Mouse (Mus musculus) lung, embryonic 16.5 days (tissue): ENCODE results near the gene Smim6. TPM values are rescaled to one million over a fixed set of nuclear protein-coding genes. Genes with fewer than 3 reads are reported as not detected.

Source experiments
- ATAC-seq: fragments of 200-750 bp; cut with Nextera tagmentation; 2 replicates; pipeline ENCODE4 v1.8.0; 2017; ENCODE audit warnings: low read depth, mild to moderate bottlenecking, moderate library complexity
- H3K27ac ChIP-seq: fragments of 300-500 bp; sonication (generic); 2 replicates; pipeline ENCODE4 v1.5.1; 2014; ENCODE audit warnings: mild to moderate bottlenecking, control low read depth, low read length
- H3K27me3 ChIP-seq: fragments of 300-500 bp; sonication (generic); 2 replicates; pipeline ENCODE4 v1.6.1; 2014; ENCODE audit warnings: low read depth, low read length, mixed read lengths; ENCODE audit not compliant: control insufficient read depth, insufficient read depth
- H3K36me3 ChIP-seq: fragments of 300-500 bp; sonication (generic); 2 replicates; pipeline ENCODE4 v1.6.1; 2014; ENCODE audit warnings: low read length; ENCODE audit not compliant: control insufficient read depth, insufficient read depth
- H3K4me1 ChIP-seq: fragments of 300-500 bp; sonication (generic); replicated peaks from 2 replicates; pipeline ENCODE4 v1.6.1; 2014; ENCODE audit warnings: low read length, mixed read lengths; ENCODE audit not compliant: control insufficient read depth, insufficient read depth
- H3K4me2 ChIP-seq: fragments of 300-500 bp; sonication (generic); 2 replicates; pipeline ENCODE4 v1.6.1; 2014; ENCODE audit warnings: low read depth, low read length, control low read depth
- H3K4me3 ChIP-seq: fragments of 300-500 bp; sonication (generic); 2 replicates; pipeline ENCODE4 v1.5.1; 2014; ENCODE audit warnings: mild to moderate bottlenecking, low read length, control low read depth
- H3K9ac ChIP-seq: fragments of 300-500 bp; sonication (generic); 2 replicates; pipeline ENCODE4 v1.6.1; 2014; ENCODE audit warnings: low read length, control low read depth
- H3K9me3 ChIP-seq: fragments of 300-500 bp; sonication (generic); 2 replicates; pipeline ENCODE4 v1.6.1; 2016; ENCODE audit warnings: low read length; ENCODE audit not compliant: control insufficient read depth
- WGBS: fragments of 180-500 bp; shearing (Covaris S2); extraction: QIAGEN DNeasy Blood & Tissue Kit; methylation state at CpG from one replicate; pipeline ENCODE4 v1.1.7; 2014; 5-methylcytosine and 5-hydroxymethylcytosine counted together
- polyA plus RNA-seq: library from polyadenylated mRNA; unstranded; fragments of >200 nt; fragmentation: Nextera tagmentation; extraction: Ambion mirVana; gene quantifications from 2 replicates; pipeline ENCODE4 v1.2.1, GENCODE M21; 2015

Smim6 gene
- polyA plus RNA-seq: 35.5 and 36.2 TPM in 2 replicates

DNA sequence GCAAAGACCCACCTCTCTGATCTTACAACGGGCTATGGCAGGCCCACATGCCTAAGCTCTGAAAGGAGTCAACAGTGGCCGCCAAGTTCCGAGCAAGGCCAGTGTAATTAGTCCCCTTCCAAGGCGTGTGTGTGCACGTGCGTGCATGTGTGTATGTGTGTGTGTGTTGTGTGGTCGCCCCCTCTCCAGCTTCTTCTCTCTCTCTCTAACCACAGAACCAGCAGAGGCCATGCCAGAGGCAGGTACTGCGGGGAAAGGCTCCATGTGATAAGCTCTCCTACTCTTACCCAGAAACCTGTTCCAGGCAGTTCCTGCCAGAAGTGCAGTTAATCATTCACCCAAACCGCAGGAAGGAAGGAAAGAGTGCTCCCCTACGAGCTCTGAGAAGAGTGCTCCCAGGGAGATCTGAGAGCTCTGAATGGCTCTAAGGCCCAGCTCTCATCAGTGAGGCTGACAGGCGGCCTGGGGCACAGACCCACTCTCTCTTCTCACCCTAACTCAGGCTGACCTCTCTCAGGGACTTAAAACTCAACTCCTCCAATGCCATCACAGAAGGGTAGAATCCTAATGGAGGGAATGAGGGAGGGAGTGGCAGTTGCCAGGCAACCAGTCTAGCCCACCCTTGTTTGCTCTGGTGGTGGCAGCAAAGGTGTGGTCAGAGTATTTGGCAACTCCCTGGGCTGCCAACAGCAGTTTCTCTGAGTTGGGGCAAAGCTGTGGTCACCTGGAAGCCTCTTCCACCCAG, at the start of gene Smim6:
Gene Smim6 (plus strand): TSS at position 386 of the 745 bp plus-strand sequence.
- Histone ChIP-seq H3K4me3 (peak within 1 kb of the TSS; percentile 36), H3K9ac (peak within 1 kb of the TSS; percentile 61), H3K9me3 (no peaks in the 10 kb centered on the region), H3K27ac (peak within 1 kb of the TSS; percentile 97), H3K4me2 (peak within 1 kb of the TSS; percentile 54), H3K4me1 (peaks cover 5% of the 10 kb centered on the region), H3K27me3 (no peaks in the 10 kb centered on the region), H3K36me3 (peaks cover 6% of the 10 kb centered on the region; the same call in 1 of the 2 replicates)
- 51% methylated on average over 11 of the region's 11 CpGs for WGBS
- ATAC-seq: peak; percentile 92

DNA sequence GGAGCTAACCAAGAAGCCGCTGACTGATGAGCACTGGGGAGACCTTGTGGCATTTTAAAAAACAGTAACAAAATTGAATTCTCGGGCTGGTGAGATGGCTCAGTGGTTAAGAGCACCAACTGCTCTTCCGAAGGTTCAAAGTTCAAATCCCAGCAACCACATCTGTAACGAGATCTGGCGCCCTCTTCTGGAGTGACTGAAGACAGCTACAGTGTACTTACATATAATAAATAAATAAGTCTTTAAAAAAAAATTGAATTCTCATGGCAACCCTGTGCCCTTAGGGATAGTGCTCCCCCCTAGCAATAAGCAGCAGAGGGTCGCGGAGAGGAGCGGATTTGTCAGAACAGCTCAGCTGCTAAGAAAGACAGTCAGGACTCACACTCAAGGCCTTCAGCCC, 47.9 kb upstream of the Smim6 start:
- no peak for ATAC-seq
- Histone ChIP-seq H3K27me3 (peaks cover 20% of the 10 kb centered on the region), H3K36me3 (no peaks in the 10 kb centered on the region), H3K4me1 (peaks cover 4% of the 10 kb centered on the region; the same call in 1 of the 2 replicates), H3K4me3 (no peak overlapping the region), H3K27ac (no peak overlapping the region), H3K4me2 (no peak overlapping the region), H3K9ac (no peak overlapping the region), H3K9me3 (no peaks in the 10 kb centered on the region)
- WGBS: 73% methylated on average over 8 of the region's 8 CpGs

DNA sequence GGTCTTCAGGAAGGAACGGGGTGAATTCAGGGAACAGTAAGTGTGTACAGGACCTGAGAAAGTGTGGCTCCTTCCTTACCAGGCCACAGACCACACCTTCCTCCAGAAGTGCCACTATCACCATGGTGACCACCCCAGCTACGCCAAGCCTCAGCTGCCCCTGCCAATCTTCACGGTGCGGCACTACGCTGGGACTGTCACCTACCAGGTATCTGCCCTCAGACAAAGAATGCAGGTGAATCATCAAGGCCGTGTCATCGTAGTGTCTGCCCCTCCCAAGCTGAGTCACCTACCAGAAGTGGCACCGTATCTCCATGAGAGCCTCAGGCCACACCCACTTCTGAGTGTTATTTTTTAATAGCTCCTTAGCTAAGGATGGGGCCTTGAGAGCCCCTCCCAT, 42.4 kb upstream of the Smim6 start:
- Histone ChIP-seq H3K4me2 (no peak overlapping the region), H3K27ac (no peak overlapping the region), H3K9ac (no peak overlapping the region), H3K4me1 (no peaks in the 10 kb centered on the region), H3K27me3 (no peaks in the 10 kb centered on the region), H3K36me3 (no peaks in the 10 kb centered on the region), H3K4me3 (no peak overlapping the region), H3K9me3 (no peaks in the 10 kb centered on the region)
- 50% methylated on average over 8 of the region's 8 CpGs for WGBS
- ATAC-seq: peak; percentile 70

DNA sequence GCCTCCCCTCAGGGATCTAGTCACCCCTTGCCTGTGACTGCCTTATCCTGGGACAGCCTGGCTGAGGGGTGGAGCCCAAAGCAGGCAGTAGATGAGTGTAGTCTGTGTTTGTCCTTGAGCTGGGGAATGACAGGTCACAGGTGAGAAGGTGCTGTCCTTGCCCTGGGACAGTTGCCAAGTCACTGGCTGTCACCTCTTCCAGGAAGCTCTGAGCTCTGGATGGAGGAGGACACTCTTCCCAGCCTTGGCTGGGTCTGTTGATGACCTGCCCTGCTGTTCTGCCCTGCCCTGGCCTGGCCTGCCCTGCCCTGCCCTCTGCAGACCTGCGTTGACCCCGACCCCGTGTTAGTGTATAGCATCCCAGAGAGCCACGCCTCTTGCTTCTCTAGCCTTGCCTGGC, 39.4 kb upstream of the Smim6 start:
- H3K9ac ChIP-seq: no peak overlapping the region
- no peaks in the 10 kb centered on the region for H3K9me3 ChIP-seq
- H3K4me2 ChIP-seq: no peak overlapping the region
- H3K27me3 ChIP-seq: no peaks in the 10 kb centered on the region
- no peaks in the 10 kb centered on the region for H3K36me3 ChIP-seq
- H3K4me3 ChIP-seq: no peak overlapping the region
- no peak overlapping the region for H3K27ac ChIP-seq
- no peak for ATAC-seq
- 50% methylated on average over 4 of the region's 4 CpGs for WGBS
- H3K4me1 ChIP-seq: no peaks in the 10 kb centered on the region

DNA sequence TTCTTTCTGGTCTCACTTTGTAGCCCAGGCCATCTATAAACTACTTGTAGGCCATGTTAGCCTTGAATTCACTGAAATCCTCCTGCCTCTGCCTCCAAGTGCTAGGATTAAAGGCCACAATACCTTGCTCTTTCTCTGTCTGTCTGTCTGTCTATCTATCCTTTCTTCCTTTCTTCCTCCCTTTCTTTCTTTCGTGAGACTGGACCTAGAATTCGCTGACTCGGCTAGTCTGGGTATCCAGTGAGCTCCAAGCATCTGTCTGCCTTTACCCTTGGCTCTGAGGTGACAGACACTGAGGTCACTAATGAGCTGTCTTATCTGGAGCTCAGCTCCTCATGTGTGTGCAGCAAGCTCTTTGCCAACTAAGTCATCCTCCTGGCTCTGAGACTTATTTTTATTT, 35.9 kb upstream of the Smim6 start:
- H3K4me2 ChIP-seq: no peak overlapping the region
- no peaks in the 10 kb centered on the region for H3K36me3 ChIP-seq
- no peaks in the 10 kb centered on the region for H3K4me1 ChIP-seq
- H3K9ac ChIP-seq: no peak overlapping the region
- no peaks in the 10 kb centered on the region for H3K27me3 ChIP-seq
- no peak for ATAC-seq
- H3K27ac ChIP-seq: no peak overlapping the region
- 75% methylated on average over 3 of the region's 3 CpGs for WGBS
- no peak overlapping the region for H3K4me3 ChIP-seq
- no peaks in the 10 kb centered on the region for H3K9me3 ChIP-seq

DNA sequence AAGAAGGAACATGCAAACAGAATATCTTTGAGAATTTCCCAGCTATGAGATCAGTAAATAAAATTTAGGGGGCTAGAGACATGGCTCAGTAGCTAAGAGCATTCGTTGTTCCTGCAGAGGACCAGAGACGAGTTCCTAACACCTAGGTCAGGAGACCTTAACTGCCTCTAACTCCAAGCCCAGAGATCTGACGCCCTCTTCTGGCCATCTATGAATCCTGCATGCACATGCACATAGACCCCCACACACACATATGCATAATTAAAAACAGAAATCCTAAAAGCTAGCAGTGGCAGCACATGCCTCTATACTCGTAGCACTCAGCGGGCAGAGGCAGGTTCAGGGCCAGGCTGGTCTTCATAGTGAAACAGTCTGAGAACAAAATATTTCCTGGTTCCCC, 35.4 kb upstream of the Smim6 start:
- Histone ChIP-seq H3K27ac (no peak overlapping the region), H3K4me1 (no peaks in the 10 kb centered on the region), H3K4me2 (no peak overlapping the region), H3K9ac (no peak overlapping the region), H3K27me3 (no peaks in the 10 kb centered on the region; the same call in 1 of the 2 replicates), H3K9me3 (no peaks in the 10 kb centered on the region), H3K4me3 (no peak overlapping the region), H3K36me3 (no peaks in the 10 kb centered on the region)
- WGBS: 77% methylated on average over 5 of the region's 5 CpGs
- no peak for ATAC-seq

DNA sequence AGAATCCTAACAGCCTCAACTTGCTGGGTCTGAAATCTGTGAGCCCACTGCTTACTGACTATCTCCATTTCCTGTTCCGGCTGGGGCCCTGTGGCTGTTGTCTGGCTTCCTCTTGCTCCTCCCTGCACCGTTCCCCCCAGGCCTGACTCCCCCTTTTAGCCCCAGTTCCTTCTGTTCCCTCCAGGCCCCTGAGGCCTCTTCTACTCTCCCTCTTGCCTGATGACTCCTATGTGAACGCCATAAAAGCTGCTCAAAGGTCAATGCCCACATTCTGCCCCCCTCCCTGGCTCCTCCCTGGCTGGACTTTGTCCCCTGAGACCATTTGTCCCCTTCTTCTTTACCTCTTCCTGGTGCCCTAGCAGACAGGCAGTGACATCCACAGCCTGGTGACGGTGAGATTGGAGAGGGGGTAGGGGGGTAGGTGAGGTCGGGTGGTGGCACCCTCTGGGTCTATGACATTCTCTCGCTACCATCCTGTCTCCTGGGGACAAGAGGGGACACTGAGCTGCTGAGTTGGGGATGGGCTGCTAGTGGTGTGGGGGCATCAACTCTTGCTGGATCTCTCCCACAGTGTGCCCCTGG, 34.6 kb upstream of the Smim6 start:
- Histone ChIP-seq H3K4me3 (no peak overlapping the region), H3K4me2 (no peak overlapping the region), H3K4me1 (no peaks in the 10 kb centered on the region), H3K9me3 (no peaks in the 10 kb centered on the region), H3K27me3 (no peaks in the 10 kb centered on the region; the same call in 1 of the 2 replicates), H3K9ac (no peak overlapping the region), H3K36me3 (no peaks in the 10 kb centered on the region), H3K27ac (no peak overlapping the region)
- no peak for ATAC-seq
- WGBS: 52% methylated on average over 6 of the region's 6 CpGs

DNA sequence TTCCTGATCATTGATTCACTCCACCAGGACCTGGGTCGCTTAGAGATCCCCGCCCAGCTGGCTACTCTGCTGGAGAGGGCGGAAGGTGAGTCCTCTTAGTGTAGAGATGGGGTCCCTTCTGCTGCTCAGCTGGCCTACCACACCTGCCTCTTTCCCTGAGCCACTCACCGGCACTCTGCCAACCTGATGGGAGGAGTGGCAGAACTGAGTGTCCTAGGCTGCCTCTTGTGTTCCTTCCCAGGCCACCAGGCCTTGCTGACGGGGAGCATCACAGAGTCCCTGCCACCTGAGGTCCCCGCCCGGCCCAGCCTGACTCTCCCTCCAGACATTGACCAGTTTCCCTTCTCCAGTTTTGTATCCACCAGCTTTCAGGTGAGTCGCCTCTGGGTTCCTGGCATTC, 33.7 kb upstream of the Smim6 start:
- no peaks in the 10 kb centered on the region for H3K4me1 ChIP-seq
- H3K36me3 ChIP-seq: no peaks in the 10 kb centered on the region
- ATAC-seq: no peak
- no peaks in the 10 kb centered on the region for H3K9me3 ChIP-seq
- H3K4me2 ChIP-seq: no peak overlapping the region
- peaks cover 3% of the 10 kb centered on the region for H3K27me3 ChIP-seq
- H3K27ac ChIP-seq: no peak overlapping the region
- WGBS: 77% methylated on average over 8 of the region's 8 CpGs
- no peak overlapping the region for H3K9ac ChIP-seq
- no peak overlapping the region for H3K4me3 ChIP-seq

DNA sequence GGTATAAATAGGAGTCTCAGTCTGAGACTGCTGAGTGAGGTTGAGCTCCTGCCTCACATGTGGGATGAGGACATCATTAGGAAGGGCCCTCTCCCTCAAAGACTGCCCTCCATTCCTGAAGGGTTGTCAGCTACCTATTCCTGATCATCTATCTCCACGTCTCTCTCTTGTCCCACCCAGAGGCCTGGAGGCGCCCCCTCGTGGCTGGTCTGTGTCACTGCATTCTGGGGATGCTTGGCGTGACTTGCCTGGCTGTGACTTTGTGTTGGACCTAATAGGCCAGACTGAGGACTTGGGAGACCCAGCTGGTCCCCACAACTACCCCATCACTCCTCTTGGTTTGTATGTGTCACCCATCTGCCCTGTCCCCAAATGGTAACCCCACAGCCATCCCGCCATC, 30.8 kb upstream of the Smim6 start:
- no peak for ATAC-seq
- no peaks in the 10 kb centered on the region for H3K36me3 ChIP-seq
- H3K4me3 ChIP-seq: no peak overlapping the region
- H3K9ac ChIP-seq: no peak overlapping the region
- H3K27ac ChIP-seq: no peak overlapping the region
- no peak overlapping the region for H3K4me2 ChIP-seq
- WGBS: 28% methylated on average over 5 of the region's 5 CpGs
- no peaks in the 10 kb centered on the region for H3K9me3 ChIP-seq
- H3K4me1 ChIP-seq: no peaks in the 10 kb centered on the region
- peaks cover 6% of the 10 kb centered on the region for H3K27me3 ChIP-seq
